Mouse (Mus musculus): Measurements from ENCODE around the gene Lmbrd2. TPM values are rescaled to one million over a fixed set of nuclear protein-coding genes. Genes with fewer than 3 reads are reported as not detected.
A peak's percentile ranks its signal among the peaks of the same experiment; 100 is the strongest.

The Lmbrd2 gene
- polyA plus RNA-seq (2015; fragmentation: Nextera tagmentation; extraction: Ambion mirVana): 3.7 and 3.9 TPM in 2 replicates

- Histone ChIP-seq H3K27me3 (ENCODE audit: insufficient read depth, low read length) (no peaks in the 10 kb centered on the region), H3K4me1 (replicated peaks; ENCODE audit: insufficient read depth, low read length) (peaks cover 3% of the 10 kb centered on the region; the same call in 1 of the 2 replicates), H3K4me3 (replicated peaks; ENCODE audit: low read depth, low read length) (peak within 1 kb of the TSS; percentile 96), H3K9me3 (replicated peaks; ENCODE audit: low read length) (no peaks in the 10 kb centered on the region), H3K4me2 (ENCODE audit: low read length) (peak within 1 kb of the TSS; percentile 69), H3K9ac (ENCODE audit: low read depth, low read length) (peak within 1 kb of the TSS; percentile 75), H3K27ac (peak within 1 kb of the TSS; percentile 87), H3K36me3 (ENCODE audit: insufficient read depth, low read length) (no peaks in the 10 kb centered on the region)
- TF ChIP-seq CTCF (IDR thresholded peaks at IDR 0.05; ENCODE audit: low read depth): no peak
- DNase-seq (ENCODE audit: low spot score) (peak; percentile 99), ATAC-seq (replicated peaks; ENCODE audit: low FRiP score, low read depth) (peak; percentile 99)
- WGBS: under 1% methylated on average over 34 of the region's 34 CpGs
These were observed at the start of gene Lmbrd2 for GRCm38 (mm10) chr15:9140252-9140680. Lmbrd2 (plus strand) TSS chr15:9140550.

- ATAC-seq (replicated peaks; ENCODE audit: low FRiP score, low read depth): no peak
- WGBS: 93% methylated on average over 5 of the region's 5 CpGs
- TF ChIP-seq CTCF (IDR thresholded peaks at IDR 0.05; ENCODE audit: low read depth): no peak
These were observed 49.7 kb upstream of the Lmbrd2 start for GRCm38 (mm10) chr15:9090662-9091061.

GRCm38 (mm10) chr15:9093598-9094365, 46.6 kb upstream of the Lmbrd2 start:
- Histone ChIP-seq H3K9ac (ENCODE audit: low read depth, low read length) (no peak overlapping the region), H3K4me1 (replicated peaks; ENCODE audit: insufficient read depth, low read length) (peaks cover under 1% of the 10 kb centered on the region), H3K4me2 (ENCODE audit: low read length) (no peak overlapping the region), H3K27ac (no peak overlapping the region), H3K9me3 (replicated peaks; ENCODE audit: low read length) (no peaks in the 10 kb centered on the region), H3K4me3 (replicated peaks; ENCODE audit: low read depth, low read length) (no peak overlapping the region), H3K36me3 (ENCODE audit: insufficient read depth, low read length) (peaks cover 4% of the 10 kb centered on the region), H3K27me3 (ENCODE audit: insufficient read depth, low read length) (no peaks in the 10 kb centered on the region)
- peak; percentile 30; the same call in 1 of the 2 replicates for ATAC-seq (replicated peaks; ENCODE audit: low FRiP score, low read depth)
- DNase-seq (ENCODE audit: low spot score): no peak
- 69% methylated on average over 11 of the region's 11 CpGs for WGBS
- TF ChIP-seq CTCF (IDR thresholded peaks at IDR 0.05; ENCODE audit: low read depth): no peak

More at GRCm38 (mm10) chr15:9090662-9091061, 49.7 kb upstream of the Lmbrd2 start:
- Histone ChIP-seq H3K9me3 (replicated peaks; ENCODE audit: low read length) (no peaks in the 10 kb centered on the region), H3K27me3 (ENCODE audit: insufficient read depth, low read length) (no peaks in the 10 kb centered on the region), H3K36me3 (ENCODE audit: insufficient read depth, low read length) (no peaks in the 10 kb centered on the region; the same call in 1 of the 2 replicates), H3K4me3 (replicated peaks; ENCODE audit: low read depth, low read length) (no peak overlapping the region), H3K9ac (ENCODE audit: low read depth, low read length) (no peak overlapping the region), H3K4me2 (ENCODE audit: low read length) (no peak overlapping the region), H3K4me1 (replicated peaks; ENCODE audit: insufficient read depth, low read length) (peaks cover 6% of the 10 kb centered on the region), H3K27ac (no peak overlapping the region)
- DNase-seq (ENCODE audit: low spot score): no peak

GRCm38 (mm10) chr15:9094366-9094750, 46.0 kb upstream of the Lmbrd2 start:
- 23% methylated on average over 13 of the region's 13 CpGs for WGBS
- ATAC-seq (replicated peaks; ENCODE audit: low FRiP score, low read depth) (peak; percentile 68; the same call in 1 of the 2 replicates), DNase-seq (ENCODE audit: low spot score) (peak; percentile 54)
- H3K27me3 ChIP-seq (ENCODE audit: insufficient read depth, low read length): no peaks in the 10 kb centered on the region
- no peak overlapping the region for H3K27ac ChIP-seq
- H3K4me3 ChIP-seq (replicated peaks; ENCODE audit: low read depth, low read length): no peak overlapping the region
- H3K4me1 ChIP-seq (replicated peaks; ENCODE audit: insufficient read depth, low read length): no peaks in the 10 kb centered on the region
- no peaks in the 10 kb centered on the region for H3K9me3 ChIP-seq (replicated peaks; ENCODE audit: low read length)
- TF ChIP-seq CTCF (IDR thresholded peaks at IDR 0.05; ENCODE audit: low read depth): no peak
- no peak overlapping the region for H3K9ac ChIP-seq (ENCODE audit: low read depth, low read length)
- H3K4me2 ChIP-seq (ENCODE audit: low read length): no peak overlapping the region
- peaks cover 7% of the 10 kb centered on the region for H3K36me3 ChIP-seq (ENCODE audit: insufficient read depth, low read length)

- peaks cover 17% of the 10 kb centered on the region for H3K36me3 ChIP-seq (ENCODE audit: insufficient read depth, low read length)
These were observed 43.5 kb upstream of the Lmbrd2 start for GRCm38 (mm10) chr15:9096865-9097264.

GRCm38 (mm10) chr15:9100446-9101077, 39.8 kb upstream of the Lmbrd2 start:
- Histone ChIP-seq H3K27ac (no peak overlapping the region), H3K36me3 (ENCODE audit: insufficient read depth, low read length) (peaks cover 27% of the 10 kb centered on the region), H3K27me3 (ENCODE audit: insufficient read depth, low read length) (no peaks in the 10 kb centered on the region), H3K4me2 (ENCODE audit: low read length) (no peak overlapping the region), H3K9ac (ENCODE audit: low read depth, low read length) (no peak overlapping the region), H3K4me1 (replicated peaks; ENCODE audit: insufficient read depth, low read length) (no peaks in the 10 kb centered on the region), H3K9me3 (replicated peaks; ENCODE audit: low read length) (no peaks in the 10 kb centered on the region), H3K4me3 (replicated peaks; ENCODE audit: low read depth, low read length) (no peak overlapping the region)
- no peak for ATAC-seq (replicated peaks; ENCODE audit: low FRiP score, low read depth)
- WGBS: 92% methylated on average over 10 of the region's 10 CpGs
- TF ChIP-seq CTCF (IDR thresholded peaks at IDR 0.05; ENCODE audit: low read depth): no peak
- no peak for DNase-seq (ENCODE audit: low spot score)

More at GRCm38 (mm10) chr15:9096865-9097264, 43.5 kb upstream of the Lmbrd2 start:
- Histone ChIP-seq H3K4me2 (ENCODE audit: low read length) (no peak overlapping the region), H3K4me3 (replicated peaks; ENCODE audit: low read depth, low read length) (no peak overlapping the region), H3K27me3 (ENCODE audit: insufficient read depth, low read length) (no peaks in the 10 kb centered on the region), H3K9ac (ENCODE audit: low read depth, low read length) (no peak overlapping the region), H3K27ac (no peak overlapping the region), H3K4me1 (replicated peaks; ENCODE audit: insufficient read depth, low read length) (no peaks in the 10 kb centered on the region), H3K9me3 (replicated peaks; ENCODE audit: low read length) (no peaks in the 10 kb centered on the region)
- ATAC-seq (replicated peaks; ENCODE audit: low FRiP score, low read depth) (no peak), DNase-seq (ENCODE audit: low spot score) (no peak)
- 91% methylated on average over 4 of the region's 4 CpGs for WGBS
- TF ChIP-seq CTCF (IDR thresholded peaks at IDR 0.05; ENCODE audit: low read depth): no peak

Measured in kidney, postnatal 0 days (tissue).